Comparison of ENCODE assay signal across 25 mouse cellular contexts in the genomic region with DNA sequence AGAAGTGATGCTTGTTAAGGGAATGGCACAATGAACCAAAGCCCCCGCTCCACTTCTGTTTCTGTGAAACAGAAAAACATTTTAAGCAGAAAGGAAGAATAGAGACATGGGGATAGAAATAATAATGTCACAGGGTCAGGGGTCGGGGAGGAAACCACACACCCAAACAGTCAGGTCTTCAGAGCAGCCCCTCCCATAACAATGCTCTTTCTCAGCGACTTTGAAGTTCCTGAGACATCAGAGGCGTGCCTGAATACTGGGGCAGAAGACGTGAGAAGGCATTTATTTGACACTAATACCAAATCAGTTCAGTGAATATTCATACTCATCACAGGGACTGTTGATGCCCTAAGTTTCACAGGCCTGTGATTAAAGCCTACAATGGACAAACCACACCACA.
"Had no signal": no experiment of that assay in that cellular context is flagged by ENCODE, and none has a peak within 500 bp of the region (broad histone marks: within the 10 kb centered on the region; RNA-seq: fewer than 3 reads in every experiment).

No protein-coding gene starts in this region.

- H3K27ac ChIP-seq: heart, adult 2 months; hindbrain, embryonic 13.5 days; hindbrain, embryonic 15.5 days; hindbrain, postnatal 0 days; kidney, embryonic 15.5 days; limb, embryonic 13.5 days; limb, embryonic 15.5 days; liver, embryonic 12.5 days; liver, embryonic 14.5 days had no signal

- DNase-seq: gastrocnemius, postnatal 14 days; gastrocnemius, postnatal 36 days; heart, adult 11 months; heart, adult 2 months; heart, postnatal 14 days; heart, postnatal 36 days; kidney, adult 11 months; kidney, adult 2 months; kidney, adult 9 months; kidney, postnatal 10 days; kidney, postnatal 25 days; layer of hippocampus, adult 9-11 months; layer of hippocampus, postnatal 36 days; left cerebral cortex, postnatal 4 days had no signal

- H3K4me2 ChIP-seq: hindbrain, embryonic 13.5 days; hindbrain, embryonic 15.5 days; kidney, embryonic 15.5 days; limb, embryonic 13.5 days; limb, embryonic 15.5 days; liver, embryonic 12.5 days had no signal

- H3K36me3 ChIP-seq: heart, embryonic 13.5 days; heart, embryonic 15.5 days; hindbrain, embryonic 13.5 days; hindbrain, embryonic 15.5 days; kidney, embryonic 15.5 days; limb, embryonic 15.5 days; liver, embryonic 12.5 days had no signal

- ATAC-seq: hindbrain, postnatal 0 days; intestine, embryonic 16.5 days; liver, embryonic 12.5 days had no signal

- H3K4me3 ChIP-seq: heart, adult 2 months; heart, embryonic 13.5 days; heart, embryonic 15.5 days; hindbrain, embryonic 13.5 days; hindbrain, embryonic 15.5 days; kidney, embryonic 15.5 days; limb, embryonic 13.5 days; limb, embryonic 15.5 days; liver, embryonic 12.5 days had no signal

- H3K9me3 ChIP-seq: heart, embryonic 13.5 days; heart, embryonic 15.5 days; hindbrain, embryonic 13.5 days; hindbrain, embryonic 15.5 days; kidney, embryonic 15.5 days; limb, embryonic 13.5 days; limb, embryonic 15.5 days; liver, embryonic 12.5 days had no signal

- H3K27me3 ChIP-seq: heart, embryonic 13.5 days; heart, embryonic 15.5 days; hindbrain, embryonic 13.5 days; hindbrain, embryonic 15.5 days; kidney, embryonic 15.5 days; limb, embryonic 13.5 days; limb, embryonic 15.5 days; liver, embryonic 12.5 days had no signal

- H3K9ac ChIP-seq: heart, embryonic 15.5 days; hindbrain, embryonic 13.5 days; hindbrain, embryonic 15.5 days; kidney, embryonic 15.5 days; limb, embryonic 13.5 days; limb, embryonic 15.5 days; liver, embryonic 12.5 days; liver, embryonic 14.5 days had no signal
